Mouse (Mus musculus) c-Kit-positive CD71-positive TER-119-positive erythroid progenitor cells, embryonic 14.5 days (primary cell): ENCODE measurements around the gene Sema6d.

Experiments
- DNase-seq: peaks from one replicate; pipeline ENCODE4 v3.0.0-alpha.2; 2013; ENCODE audit warnings: low spot score

Gene Sema6d

DNA sequence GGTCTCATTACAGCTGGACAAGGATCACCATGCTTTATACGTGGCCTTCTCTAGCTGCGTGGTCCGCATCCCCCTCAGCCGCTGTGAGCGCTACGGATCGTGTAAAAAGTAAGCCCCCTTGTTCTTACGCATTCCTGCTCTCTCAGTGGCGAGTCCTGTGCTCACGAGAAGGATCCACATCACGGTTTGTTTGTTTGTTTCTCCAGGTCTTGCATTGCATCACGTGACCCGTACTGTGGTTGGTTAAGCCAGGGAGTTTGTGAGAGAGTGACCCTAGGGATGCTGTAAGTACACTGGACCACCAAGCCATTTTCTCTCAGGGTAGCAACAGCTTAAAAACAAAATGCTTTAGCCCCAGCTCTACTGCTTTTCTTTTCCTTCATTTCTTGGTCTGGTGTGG is 569.8 kb downstream of the Sema6d start:
- DNase-seq, result no peak

GRCm38 (mm10) chr2:124660686-124661085 is 570.9 kb downstream of the Sema6d start:
- no peak for DNase-seq

DNA sequence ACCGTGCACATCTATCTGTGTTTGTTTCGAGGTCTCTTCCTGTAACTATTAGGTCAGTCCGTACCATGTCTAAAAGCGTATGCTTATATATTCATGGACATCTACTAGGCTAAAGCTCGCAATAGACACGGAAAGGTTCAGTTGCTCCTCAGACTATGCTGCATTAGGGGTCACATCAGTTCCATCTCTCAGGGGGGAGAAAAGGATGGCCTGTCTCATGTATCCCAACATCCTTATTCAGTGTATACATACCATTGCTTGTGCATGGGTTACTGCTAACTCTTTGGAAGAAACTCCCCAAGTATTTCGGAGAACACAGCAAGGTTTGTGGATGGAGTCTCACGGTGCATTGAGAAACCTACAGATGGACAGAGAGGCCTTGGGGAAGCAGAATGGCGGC is 571.5 kb downstream of the Sema6d start:
- DNase-seq, result no peak

GRCm38 (mm10) chr2:124662257-124662656 is 572.5 kb downstream of the Sema6d start:
- DNase-seq, result no peak

DNA sequence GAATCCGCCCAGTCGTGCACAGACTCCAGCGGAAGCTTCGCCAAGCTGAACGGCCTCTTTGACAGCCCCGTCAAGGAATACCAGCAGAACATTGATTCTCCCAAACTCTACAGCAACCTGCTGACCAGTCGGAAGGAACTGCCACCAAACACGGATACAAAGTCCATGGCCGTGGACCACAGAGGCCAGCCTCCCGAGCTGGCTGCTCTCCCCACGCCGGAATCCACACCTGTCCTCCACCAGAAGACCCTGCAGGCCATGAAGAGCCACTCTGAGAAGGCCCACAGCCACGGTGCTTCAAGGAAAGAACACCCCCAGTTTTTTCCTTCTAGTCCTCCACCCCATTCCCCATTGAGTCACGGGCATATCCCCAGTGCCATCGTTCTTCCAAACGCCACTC is 574.4 kb downstream of the Sema6d start:
- DNase-seq, result no peak

DNA sequence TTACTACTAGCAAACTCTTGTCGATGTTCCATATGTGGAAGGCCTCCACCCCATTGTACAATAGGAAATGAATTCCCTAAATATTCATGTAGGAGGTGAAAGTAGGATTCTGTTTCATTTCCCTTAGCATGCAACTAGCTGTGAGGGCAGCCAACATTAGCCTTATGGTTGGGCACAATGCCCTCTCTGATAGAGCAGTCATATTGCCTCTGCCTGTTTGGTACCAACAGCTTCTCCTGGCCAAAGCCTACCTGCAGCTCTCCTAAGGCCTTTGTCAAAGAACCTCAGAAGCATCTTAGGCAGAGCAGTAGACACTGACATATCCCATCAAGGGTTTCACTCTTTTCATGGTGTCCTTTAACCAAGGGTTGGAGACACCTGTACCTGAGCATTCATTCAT is 578.7 kb downstream of the Sema6d start:
- DNase-seq, result no peak

DNA sequence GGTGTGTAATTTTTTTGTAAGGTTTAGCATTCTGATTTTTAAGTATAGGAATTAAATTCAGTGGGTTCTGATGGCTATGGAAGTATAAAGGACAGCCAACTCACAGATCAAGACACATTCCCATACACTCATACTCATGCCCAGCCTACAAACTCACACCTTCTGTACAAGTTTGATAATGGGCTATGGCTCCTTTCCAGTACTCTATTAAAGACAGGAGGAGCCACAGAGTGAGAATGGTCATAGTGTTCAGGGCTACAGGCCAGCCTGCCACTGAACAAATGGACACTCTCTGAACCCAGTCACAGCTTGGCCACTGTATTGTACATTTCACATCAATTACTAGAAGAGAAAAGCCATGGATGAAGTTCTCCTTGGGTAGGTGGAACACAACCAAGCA is 583.3 kb downstream of the Sema6d start:
- DNase-seq, result no peak

GRCm38 (mm10) chr2:124684481-124684901 is 594.7 kb downstream of the Sema6d start:
- DNase-seq, result no peak

DNA sequence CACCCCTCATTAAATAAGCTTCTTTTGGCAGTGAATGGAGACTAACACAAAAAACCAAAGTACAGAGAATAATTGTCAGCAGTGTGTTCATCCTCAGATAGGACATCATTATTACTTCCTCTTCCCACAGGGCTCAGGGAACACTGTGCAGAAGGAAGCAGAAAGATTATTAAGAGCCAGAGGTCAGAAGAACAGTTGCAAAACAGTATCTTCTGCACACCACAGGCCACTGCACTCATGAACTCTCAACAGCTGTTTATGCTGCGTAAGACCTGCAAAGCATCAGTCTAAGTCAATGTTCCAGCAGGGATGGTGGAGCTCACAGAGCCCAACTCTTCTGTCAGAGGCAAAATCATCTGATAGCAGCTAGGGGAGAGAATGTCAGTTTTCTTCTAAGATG is 600.6 kb downstream of the Sema6d start:
- no peak for DNase-seq

- DNase-seq, result no peak
Observed at GRCm38 (mm10) chr2:124702621-124703020, 612.9 kb downstream of the Sema6d start.

DNA sequence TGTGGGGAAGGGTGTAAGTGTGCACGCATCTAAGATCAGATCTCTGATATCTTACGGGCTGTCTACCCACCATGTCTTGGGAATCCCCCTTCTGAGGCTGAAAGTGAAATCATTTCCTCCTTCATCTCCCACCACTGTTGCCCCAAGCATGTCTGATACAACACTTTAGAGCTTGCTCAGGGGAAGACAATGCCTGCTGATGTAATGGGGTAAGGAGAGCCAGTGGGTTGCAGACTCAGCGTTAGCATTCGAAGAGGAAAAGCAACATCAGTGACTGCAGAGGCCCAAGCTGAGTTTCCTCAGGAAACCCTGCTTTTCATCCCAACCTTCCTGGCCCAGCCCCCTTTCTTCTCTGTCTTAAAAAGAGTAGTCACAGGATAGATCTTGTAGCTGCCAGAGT is 615.2 kb downstream of the Sema6d start:
- DNase-seq, result no peak

- no peak for DNase-seq
Observed at GRCm38 (mm10) chr2:124705806-124706205, 616.0 kb downstream of the Sema6d start.

DNA sequence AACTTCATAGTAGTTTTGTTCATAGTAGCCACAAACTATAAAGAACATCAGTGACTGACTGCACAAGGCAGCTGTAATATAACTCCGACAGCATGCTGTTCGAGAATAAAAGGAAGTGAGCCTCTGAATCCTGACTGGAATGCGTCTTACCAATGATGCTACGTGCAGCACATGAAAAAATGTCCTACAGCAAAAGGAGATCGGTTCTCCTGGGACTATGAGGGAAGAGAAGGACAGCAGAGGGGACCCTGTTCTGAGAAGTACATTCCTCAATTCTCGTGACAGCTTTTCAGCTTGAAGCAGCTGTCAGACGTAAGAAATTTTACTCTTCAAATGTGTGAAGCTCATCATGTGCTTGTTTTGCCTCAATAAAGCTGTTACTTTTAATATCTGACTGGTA is 617.1 kb downstream of the Sema6d start:
- no peak for DNase-seq
